In the genomic region with DNA sequence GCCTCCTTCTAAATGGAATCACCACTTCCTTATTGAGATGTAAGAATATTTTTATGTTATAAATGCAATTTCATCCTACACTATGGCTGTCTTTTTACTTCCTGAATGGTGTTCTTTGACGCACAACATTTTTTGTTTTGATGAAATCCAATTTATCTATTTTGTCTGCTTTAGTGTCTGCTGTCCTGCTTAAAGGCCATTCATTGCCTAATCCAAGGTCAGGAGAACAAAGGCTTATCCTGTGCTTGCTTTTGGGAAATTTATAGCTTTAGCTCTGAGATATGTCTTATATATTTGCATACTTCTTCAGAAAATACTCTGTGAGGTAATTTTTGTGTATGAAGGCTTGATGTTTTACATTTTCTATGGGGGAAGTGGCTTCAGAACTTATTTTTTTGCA, we compare ENCODE assay signal across 29 mouse cellular contexts. TPM values are rescaled to one million over a fixed set of nuclear protein-coding genes. Genes with fewer than 3 reads are reported as not detected.
"Had no signal": no experiment of that assay in that cellular context is flagged by ENCODE, and none has a peak within 500 bp of the region (broad histone marks: within the 10 kb centered on the region; RNA-seq: fewer than 3 reads in every experiment).

No protein-coding gene starts in this region.

- H3K9ac ChIP-seq: embryonic facial prominence, embryonic 12.5 days; embryonic facial prominence, embryonic 13.5 days; embryonic facial prominence, embryonic 15.5 days; forebrain, embryonic 12.5 days; forebrain, embryonic 13.5 days; forebrain, embryonic 15.5 days; forebrain, postnatal 0 days had no signal

- H3K27ac ChIP-seq: embryonic facial prominence, embryonic 10.5 days; embryonic facial prominence, embryonic 12.5 days; embryonic facial prominence, embryonic 13.5 days; embryonic facial prominence, embryonic 15.5 days; forebrain, embryonic 10.5 days; forebrain, embryonic 12.5 days; forebrain, embryonic 13.5 days; forebrain, embryonic 15.5 days; gastrocnemius, adult 2 months; heart, adult 2 months had no signal

- H3K4me3 ChIP-seq: embryonic facial prominence, embryonic 10.5 days; embryonic facial prominence, embryonic 12.5 days; embryonic facial prominence, embryonic 13.5 days; embryonic facial prominence, embryonic 15.5 days; erythroblast, embryonic 14.5 days; forebrain, embryonic 10.5 days; forebrain, embryonic 12.5 days; forebrain, embryonic 13.5 days; forebrain, embryonic 15.5 days; gastrocnemius, adult 2 months; heart, adult 2 months had no signal

- ATAC-seq: forebrain, embryonic 13.5 days; forebrain, embryonic 14.5 days; forebrain, embryonic 15.5 days; forebrain, embryonic 16.5 days; forebrain, postnatal 0 days had no signal

- H3K36me3 ChIP-seq: embryonic facial prominence, embryonic 10.5 days; embryonic facial prominence, embryonic 12.5 days; embryonic facial prominence, embryonic 13.5 days; embryonic facial prominence, embryonic 15.5 days; forebrain, embryonic 10.5 days; forebrain, embryonic 12.5 days; forebrain, embryonic 15.5 days had no signal

- H3K4me1 ChIP-seq: embryonic facial prominence, embryonic 15.5 days; forebrain, embryonic 10.5 days; forebrain, embryonic 12.5 days; forebrain, embryonic 13.5 days had no signal

- H3K4me2 ChIP-seq: embryonic facial prominence, embryonic 12.5 days; embryonic facial prominence, embryonic 13.5 days; embryonic facial prominence, embryonic 15.5 days; forebrain, embryonic 12.5 days; forebrain, embryonic 13.5 days; forebrain, embryonic 15.5 days had no signal

- H3K27me3 ChIP-seq: embryonic facial prominence, embryonic 12.5 days; embryonic facial prominence, embryonic 13.5 days; embryonic facial prominence, embryonic 15.5 days; forebrain, embryonic 12.5 days; forebrain, embryonic 13.5 days; forebrain, embryonic 15.5 days had no signal

- H3K9me3 ChIP-seq: embryonic facial prominence, embryonic 12.5 days; embryonic facial prominence, embryonic 13.5 days; embryonic facial prominence, embryonic 15.5 days; forebrain, embryonic 13.5 days had no signal

- DNase-seq: cerebellum, adult 2 months; cerebellum, adult 8-10 months; cerebellum, adult 9-10 months; cerebellum, adult 9-11 months; cerebellum, postnatal 10 days; cerebellum, postnatal 14 days; cerebellum, postnatal 25 days; cerebellum, postnatal 36 days; embryo, embryonic 11 days; forebrain, postnatal 0 days; gastrocnemius, adult 2 months; gastrocnemius, postnatal 10 days; gastrocnemius, postnatal 14 days; gastrocnemius, postnatal 25 days; gastrocnemius, postnatal 36 days; heart, adult 11 months; heart, adult 18-20 months; heart, adult 2 months had no signal

RNA-seq across cellular contexts. Expression of gene Fam174b, which starts 13.5 kb away (rescaled TPM):
- polyA plus RNA-seq: erythroblast, embryonic 14.5 days had no signal
